Mouse (Mus musculus): ENCODE measurements around the gene Angel1. TPM values are rescaled to one million over a fixed set of nuclear protein-coding genes. Genes with fewer than 3 reads are reported as not detected.

The Angel1 gene
- total RNA-seq, 1 experiment: 13.7 TPM

- no peak for TF ChIP-seq MAFK (IDR thresholded peaks at IDR 0.05; ENCODE audit: insufficient read depth, low read depth, low read length)
- no peak for TF ChIP-seq ZC3H11A (IDR thresholded peaks at IDR 0.05; ENCODE audit: borderline replicate concordance, low read depth, low read length)
- TF ChIP-seq CHD2 (IDR thresholded peaks at IDR 0.05; ENCODE audit: low read depth, low read length): no peak
- TF ChIP-seq HCFC1 (IDR thresholded peaks at IDR 0.05; ENCODE audit: borderline replicate concordance, insufficient read depth, low read length): no peak
- no peak for TF ChIP-seq ZNF384 (IDR thresholded peaks at IDR 0.05; ENCODE audit: low read depth, low read length)
- Histone ChIP-seq H3K9ac (ENCODE audit: insufficient read depth, low read depth, low read length, poor library complexity, severe bottlenecking) (no peak overlapping the region), H3K9me3 (ENCODE audit: control insufficient read depth, insufficient read depth, low read depth, low read length) (no peaks in the 10 kb centered on the region), H3K4me3 (ENCODE audit: insufficient read depth in 1 of 2, low read depth in 1 of 2, low read length in 2 of 2, poor library complexity in 1 of 2, severe bottlenecking in 1 of 2) (no peak overlapping the region; a peak in 1 of 4 replicates), H3K27ac (ENCODE audit: insufficient read depth, low read depth, low read length, poor library complexity, severe bottlenecking) (no peak overlapping the region), H3K36me3 (ENCODE audit: control insufficient read depth, insufficient read depth, low read length, poor library complexity, severe bottlenecking) (no peaks in the 10 kb centered on the region), H3K4me1 (ENCODE audit: control insufficient read depth in 2 of 2, insufficient read depth in 2 of 2, low read length in 2 of 2, poor library complexity in 1 of 2) (peaks cover 3% of the 10 kb centered on the region in 2 experiments; a peak in 1 of 4 replicates)
- in situ Hi-C loops (cut with MboI; ENCODE audit: low sequenced_read_pairs in 2 of 2, unreplicated experiment in 2 of 2): no loop called here
- DNase-seq (ENCODE audit: low read depth, low spot score): no peak
These were observed 46.2 kb downstream of the Angel1 start for GRCm38 (mm10) chr12:86679991-86680491.

DNA sequence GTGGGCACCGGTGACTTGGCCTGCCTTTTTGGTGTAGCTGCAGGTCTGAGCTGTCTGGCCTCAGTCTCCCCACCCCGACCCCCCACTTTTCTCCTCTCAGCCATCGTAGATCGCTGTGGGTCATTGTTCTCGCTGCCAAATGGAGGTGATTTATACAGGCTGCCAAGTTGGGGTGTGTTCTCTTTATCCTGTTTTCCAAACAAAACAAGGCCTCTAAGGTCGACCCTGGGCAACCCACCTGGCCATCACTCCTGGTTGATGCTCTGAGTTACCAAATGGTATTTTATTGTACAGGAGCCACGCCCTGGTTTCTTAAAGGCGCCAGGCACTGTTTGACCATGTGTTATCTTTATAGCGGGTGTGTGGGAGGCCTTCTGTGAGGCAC is 46.7 kb downstream of the Angel1 start:
- H3K4me1 ChIP-seq (ENCODE audit: control insufficient read depth in 2 of 2, insufficient read depth in 2 of 2, low read length in 2 of 2, poor library complexity in 1 of 2): peaks cover 3% of the 10 kb centered on the region in 2 experiments; a peak in 1 of 4 replicates
- H3K9me3 ChIP-seq (ENCODE audit: control insufficient read depth, insufficient read depth, low read depth, low read length): no peaks in the 10 kb centered on the region
- H3K4me3 ChIP-seq (ENCODE audit: insufficient read depth in 1 of 2, low read depth in 1 of 2, low read length in 2 of 2, poor library complexity in 1 of 2, severe bottlenecking in 1 of 2): peak overlapping the region; percentile 80 to 85
- no peak overlapping the region for H3K27ac ChIP-seq (ENCODE audit: insufficient read depth, low read depth, low read length, poor library complexity, severe bottlenecking)
- no peaks in the 10 kb centered on the region for H3K36me3 ChIP-seq (ENCODE audit: control insufficient read depth, insufficient read depth, low read length, poor library complexity, severe bottlenecking)
- in situ Hi-C loops (cut with MboI; ENCODE audit: low sequenced_read_pairs in 2 of 2, unreplicated experiment in 2 of 2): no loop called here
- H3K9ac ChIP-seq (ENCODE audit: insufficient read depth, low read depth, low read length, poor library complexity, severe bottlenecking): no peak overlapping the region
- no peak for DNase-seq (ENCODE audit: low read depth, low spot score)
- TF ChIP-seq ZNF384 (IDR thresholded peaks at IDR 0.05; ENCODE audit: low read depth, low read length): no peak
- no peak for TF ChIP-seq HCFC1 (IDR thresholded peaks at IDR 0.05; ENCODE audit: borderline replicate concordance, insufficient read depth, low read length)
- no peak for TF ChIP-seq MAFK (IDR thresholded peaks at IDR 0.05; ENCODE audit: insufficient read depth, low read depth, low read length)
- TF ChIP-seq CHD2 (IDR thresholded peaks at IDR 0.05; ENCODE audit: low read depth, low read length): no peak
- TF ChIP-seq ZC3H11A (IDR thresholded peaks at IDR 0.05; ENCODE audit: borderline replicate concordance, low read depth, low read length): no peak

- Histone ChIP-seq H3K36me3 (ENCODE audit: control insufficient read depth, insufficient read depth, low read length, poor library complexity, severe bottlenecking) (no peaks in the 10 kb centered on the region), H3K27ac (ENCODE audit: insufficient read depth, low read depth, low read length, poor library complexity, severe bottlenecking) (no peak within 1 kb of the TSS), H3K9ac (ENCODE audit: insufficient read depth, low read depth, low read length, poor library complexity, severe bottlenecking) (peak within 1 kb of the TSS; percentile 73), H3K4me1 (ENCODE audit: control insufficient read depth in 2 of 2, insufficient read depth in 2 of 2, low read length in 2 of 2, poor library complexity in 1 of 2) (peaks cover 3% of the 10 kb centered on the region in 2 experiments; a peak in 1 of 4 replicates), H3K9me3 (ENCODE audit: control insufficient read depth, insufficient read depth, low read depth, low read length) (no peaks in the 10 kb centered on the region), H3K4me3 (ENCODE audit: insufficient read depth in 1 of 2, low read depth in 1 of 2, low read length in 2 of 2, poor library complexity in 1 of 2, severe bottlenecking in 1 of 2) (peak within 1 kb of the TSS; percentile 80 to 85)
- no peak for DNase-seq (ENCODE audit: low read depth, low spot score)
- peak; percentile 11; the same call in 1 of the 2 replicates for TF ChIP-seq HCFC1 (IDR thresholded peaks at IDR 0.05; ENCODE audit: borderline replicate concordance, insufficient read depth, low read length)
- no peak for TF ChIP-seq ZC3H11A (IDR thresholded peaks at IDR 0.05; ENCODE audit: borderline replicate concordance, low read depth, low read length)
- in situ Hi-C loops (cut with MboI; ENCODE audit: low sequenced_read_pairs in 2 of 2, unreplicated experiment in 2 of 2): no loop called here
These were observed 47.4 kb downstream of the Angel1 start, which contains the start of gene Vash1 for GRCm38 (mm10) chr12:86678591-86679545. Gene Vash1 (plus strand): TSS chr12:86678700.

GRCm38 (mm10) chr12:86672507-86672906 is 53.8 kb downstream of the Angel1 start:
- no peak overlapping the region for H3K27ac ChIP-seq (ENCODE audit: insufficient read depth, low read depth, low read length, poor library complexity, severe bottlenecking)
- in situ Hi-C loops (cut with MboI; ENCODE audit: low sequenced_read_pairs in 2 of 2, unreplicated experiment in 2 of 2): no loop called here
- H3K9ac ChIP-seq (ENCODE audit: insufficient read depth, low read depth, low read length, poor library complexity, severe bottlenecking): no peak overlapping the region
- TF ChIP-seq ZNF384 (IDR thresholded peaks at IDR 0.05; ENCODE audit: low read depth, low read length): no peak
- TF ChIP-seq HCFC1 (IDR thresholded peaks at IDR 0.05; ENCODE audit: borderline replicate concordance, insufficient read depth, low read length): no peak
- TF ChIP-seq MAFK (IDR thresholded peaks at IDR 0.05; ENCODE audit: insufficient read depth, low read depth, low read length): no peak
- no peak overlapping the region for H3K4me3 ChIP-seq (ENCODE audit: insufficient read depth in 1 of 2, low read depth in 1 of 2, low read length in 2 of 2, poor library complexity in 1 of 2, severe bottlenecking in 1 of 2)
- H3K9me3 ChIP-seq (ENCODE audit: control insufficient read depth, insufficient read depth, low read depth, low read length): no peaks in the 10 kb centered on the region
- H3K36me3 ChIP-seq (ENCODE audit: control insufficient read depth, insufficient read depth, low read length, poor library complexity, severe bottlenecking): no peaks in the 10 kb centered on the region
- H3K4me1 ChIP-seq (ENCODE audit: control insufficient read depth in 2 of 2, insufficient read depth in 2 of 2, low read length in 2 of 2, poor library complexity in 1 of 2): no peaks in the 10 kb centered on the region
- DNase-seq (ENCODE audit: low read depth, low spot score): no peak
